Mouse (Mus musculus) frontal cortex, postnatal 14 days (tissue): ENCODE data around the gene Csdc2.

Experiments used
- DNase-seq, 2 experiments: peaks; one replicate each; pipeline ENCODE4 v3.0.0; 2022; ENCODE audit warnings: low spot score in 2 of 2

Csdc2 gene

GRCm38 (mm10) chr15:81925760-81926445, 10.7 kb upstream of the Csdc2 start, which contains the start of gene Polr3h:
TSS of gene Polr3h (minus strand) at chr15:81926240.
- DNase-seq, result peak; percentile 92 to 93

GRCm38 (mm10) chr15:81926446-81926822, 10.1 kb upstream of the Csdc2 start:
- no peak for DNase-seq

DNA sequence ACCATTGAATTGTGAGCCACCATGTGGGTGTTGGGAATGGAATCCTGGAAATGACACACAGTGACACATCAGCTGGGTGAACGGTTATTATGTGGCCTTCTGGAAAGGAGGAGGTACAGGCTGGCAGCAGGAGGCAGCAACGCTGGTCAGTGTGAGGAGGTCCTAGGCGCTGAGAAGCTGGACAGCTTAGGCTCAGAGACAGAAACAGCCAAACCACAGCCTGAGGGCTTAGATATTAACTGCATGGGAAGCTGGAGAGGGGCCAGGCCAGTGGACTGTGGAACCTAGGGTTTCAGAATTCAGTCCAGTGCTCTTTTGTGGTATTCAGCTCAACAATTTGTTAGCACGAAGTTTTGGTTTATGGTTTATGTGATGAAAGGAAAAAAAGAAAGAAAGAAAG, 8.8 kb upstream of the Csdc2 start:
- no peak for DNase-seq

- DNase-seq, result no peak
Observed at GRCm38 (mm10) chr15:81928277-81928676, 8.3 kb upstream of the Csdc2 start.

GRCm38 (mm10) chr15:81932951-81933470, 3.5 kb upstream of the Csdc2 start:
- no peak for DNase-seq

DNA sequence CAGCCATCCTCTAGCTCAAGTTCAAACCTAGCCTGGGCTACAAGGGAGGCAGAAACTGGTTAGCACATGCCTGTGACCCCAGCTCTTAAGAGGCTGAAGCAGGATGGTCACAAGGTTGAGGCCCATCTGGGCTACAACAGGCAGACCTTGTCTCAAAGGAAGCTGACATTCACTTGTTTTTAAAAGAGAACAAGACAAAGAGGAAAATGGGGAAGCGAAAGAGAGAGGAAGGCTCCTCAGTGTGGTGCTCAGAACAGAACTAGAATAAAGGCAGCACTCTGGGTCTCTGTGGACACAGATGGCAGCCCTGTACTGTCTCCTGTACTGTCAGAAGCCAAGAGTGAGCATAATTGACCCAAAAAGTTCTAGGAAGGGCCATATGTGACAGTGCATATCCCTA, 2.6 kb upstream of the Csdc2 start:
- DNase-seq, result no peak

DNA sequence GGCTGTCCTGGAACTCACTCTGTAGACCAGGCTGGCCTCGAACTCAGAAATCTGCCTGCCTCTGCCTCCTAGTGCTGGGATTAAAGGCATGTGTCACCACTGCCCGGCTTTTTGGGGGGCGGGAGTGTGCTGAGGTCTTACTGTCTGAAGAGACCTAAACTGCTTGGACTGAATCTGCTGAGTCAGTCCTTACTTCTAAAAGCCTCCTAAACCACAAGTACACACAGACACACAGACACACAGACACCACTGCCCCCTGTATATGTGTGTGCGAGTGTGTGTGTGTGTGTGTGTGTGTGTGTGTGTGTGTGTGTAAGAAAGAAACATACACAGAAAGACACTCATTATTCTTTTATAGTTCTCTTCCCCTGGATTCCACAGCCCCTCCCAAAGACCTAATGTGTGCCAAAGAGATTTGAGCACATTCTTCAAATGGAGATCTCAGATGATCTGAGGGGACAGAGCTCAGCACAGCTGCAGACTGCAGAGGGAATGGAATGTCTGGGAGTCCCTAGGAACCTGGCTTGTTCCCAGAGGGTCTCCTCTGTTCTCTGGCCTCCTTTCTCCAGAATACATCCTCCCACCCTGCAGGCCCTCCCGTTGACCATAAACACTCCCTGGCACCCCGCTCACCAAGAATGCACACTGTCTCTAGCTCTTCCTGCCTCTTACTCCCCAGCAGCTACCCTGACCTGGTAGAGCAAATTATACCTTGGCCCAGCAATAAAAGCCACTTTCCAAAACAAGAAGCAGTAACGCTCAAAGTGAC, 506 bp upstream of the Csdc2 start:
- DNase-seq, result no peak

DNA sequence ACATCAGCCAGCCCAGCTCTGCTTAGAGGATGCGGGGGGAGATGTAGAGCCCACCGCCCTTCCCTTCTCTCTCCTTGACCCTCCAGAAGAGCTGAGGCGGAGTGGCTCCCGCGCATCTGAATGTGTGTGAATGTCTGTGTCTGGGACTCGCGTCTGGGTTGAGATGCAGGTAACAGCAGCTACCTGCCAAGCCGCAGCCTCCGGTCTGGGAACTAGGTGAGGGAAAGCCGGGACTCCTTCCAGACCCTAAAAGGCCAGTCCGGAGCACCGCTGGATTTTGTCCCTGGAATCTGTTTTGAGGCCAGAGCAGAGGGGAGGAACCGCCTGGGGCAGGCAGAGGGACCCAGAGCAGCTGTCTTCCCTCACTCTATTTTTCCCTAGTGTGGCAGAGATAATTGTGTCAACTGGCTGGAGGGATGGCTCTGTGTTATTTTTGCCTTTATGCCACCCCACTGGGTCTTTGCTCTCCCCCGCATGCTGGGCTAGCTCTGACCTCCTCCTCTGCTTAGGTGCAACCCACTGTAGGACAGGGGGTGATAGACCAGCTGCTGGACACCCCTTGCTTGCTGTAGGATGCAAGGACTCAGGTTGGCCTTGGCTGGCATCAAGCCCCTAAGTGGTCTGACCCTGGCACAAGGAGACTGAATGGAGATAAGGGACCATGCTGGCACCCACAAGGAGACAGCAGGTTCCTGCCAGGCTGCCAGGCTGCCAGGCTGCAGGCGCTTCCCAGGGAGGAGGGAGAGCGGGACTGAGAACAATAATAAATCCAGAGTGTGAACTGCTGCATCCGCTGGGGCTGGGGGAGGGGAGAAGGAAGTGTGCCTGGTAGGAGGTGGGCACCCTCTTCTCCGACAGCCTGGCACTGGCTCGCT, 776 bp downstream of the Csdc2 start:
- DNase-seq, result peak; percentile 67 to 68

DNA sequence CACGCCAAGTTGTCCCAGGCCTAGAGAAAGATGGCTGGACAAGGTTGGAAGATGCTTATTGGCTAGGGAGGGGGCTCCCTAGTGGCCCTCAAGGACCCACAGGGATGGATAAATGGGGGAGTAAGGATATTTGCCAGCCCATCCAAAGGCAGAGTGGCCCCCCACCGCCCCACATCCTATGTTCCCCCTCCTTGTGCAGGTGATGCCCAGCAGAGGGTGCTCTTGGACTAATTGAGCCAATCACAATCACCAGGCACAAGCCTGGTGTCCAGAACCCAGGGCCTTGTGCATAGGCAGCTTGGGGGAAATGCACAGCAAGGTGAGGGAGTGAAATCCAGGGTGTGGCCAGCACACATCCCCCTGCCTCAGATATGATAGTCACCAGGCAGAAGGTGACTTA, 1.7 kb downstream of the Csdc2 start:
- DNase-seq, result no peak

DNA sequence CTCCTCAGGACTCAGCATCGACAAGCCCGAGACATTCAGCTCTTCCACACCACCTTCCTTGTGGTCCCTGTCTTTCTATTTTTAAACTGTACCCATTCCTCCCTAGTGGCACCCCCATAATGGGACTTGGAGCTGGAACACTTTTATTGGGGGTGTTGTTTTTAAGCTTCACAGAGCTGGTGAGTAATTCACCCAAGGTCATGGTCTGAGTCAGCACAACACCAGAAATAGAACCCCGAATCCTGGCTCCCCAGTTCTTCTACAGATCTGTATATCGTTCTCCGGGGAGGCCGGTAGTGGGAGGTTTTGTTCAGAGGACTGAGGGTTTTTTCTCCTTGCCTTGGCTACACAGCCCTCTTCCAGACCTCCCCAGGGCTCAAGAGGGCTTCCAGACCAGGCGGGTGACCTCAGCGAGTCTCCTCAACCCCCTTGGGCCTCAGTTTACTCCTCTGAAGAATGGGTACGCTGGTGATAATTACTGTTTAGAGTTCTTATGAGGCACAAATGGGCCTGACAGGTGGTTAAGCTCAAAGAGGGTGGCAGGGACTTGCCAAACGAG, 2.7 kb downstream of the Csdc2 start:
- no peak for DNase-seq

- DNase-seq, result no peak
Observed at GRCm38 (mm10) chr15:81939774-81940173, 3.2 kb downstream of the Csdc2 start.

DNA sequence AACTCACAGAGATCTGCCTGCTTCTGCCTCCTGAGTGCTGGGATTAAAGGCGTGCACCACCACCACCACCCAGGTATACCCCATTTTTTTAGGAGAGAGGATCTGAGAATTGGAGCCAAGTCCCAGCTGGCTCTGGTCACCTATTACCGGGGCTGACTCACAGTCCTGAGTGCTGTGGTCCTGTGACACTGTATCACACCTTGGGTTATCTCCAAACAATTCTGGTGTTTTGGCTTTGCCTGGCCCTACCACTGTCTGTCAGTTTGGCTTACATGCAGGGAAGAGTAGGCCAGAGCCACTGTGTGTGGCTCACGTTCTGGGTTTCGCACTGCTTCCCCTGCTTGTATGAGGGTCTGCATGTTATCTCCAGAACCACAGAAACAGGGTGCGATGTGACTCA, 3.7 kb downstream of the Csdc2 start:
- DNase-seq, result no peak

DNA sequence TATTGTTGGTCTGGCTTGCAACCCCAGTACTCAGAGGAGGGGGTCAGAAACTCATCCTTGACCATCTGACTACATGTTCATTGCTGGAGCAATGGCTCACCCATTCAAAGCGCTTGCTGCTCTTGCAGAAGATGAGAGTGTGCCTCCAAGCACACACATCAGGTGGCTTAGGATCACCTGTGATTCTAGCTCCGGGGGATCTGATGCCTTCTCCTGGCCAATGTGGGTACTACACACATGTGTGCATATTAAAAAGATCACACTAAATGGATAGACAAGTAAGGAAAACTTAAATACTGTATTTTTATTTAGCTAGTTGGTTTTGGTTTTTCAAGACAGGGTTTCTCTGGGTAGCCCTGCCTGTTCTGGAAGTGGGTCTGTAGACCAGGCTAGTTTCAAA, 4.5 kb downstream of the Csdc2 start:
- DNase-seq, result no peak

DNA sequence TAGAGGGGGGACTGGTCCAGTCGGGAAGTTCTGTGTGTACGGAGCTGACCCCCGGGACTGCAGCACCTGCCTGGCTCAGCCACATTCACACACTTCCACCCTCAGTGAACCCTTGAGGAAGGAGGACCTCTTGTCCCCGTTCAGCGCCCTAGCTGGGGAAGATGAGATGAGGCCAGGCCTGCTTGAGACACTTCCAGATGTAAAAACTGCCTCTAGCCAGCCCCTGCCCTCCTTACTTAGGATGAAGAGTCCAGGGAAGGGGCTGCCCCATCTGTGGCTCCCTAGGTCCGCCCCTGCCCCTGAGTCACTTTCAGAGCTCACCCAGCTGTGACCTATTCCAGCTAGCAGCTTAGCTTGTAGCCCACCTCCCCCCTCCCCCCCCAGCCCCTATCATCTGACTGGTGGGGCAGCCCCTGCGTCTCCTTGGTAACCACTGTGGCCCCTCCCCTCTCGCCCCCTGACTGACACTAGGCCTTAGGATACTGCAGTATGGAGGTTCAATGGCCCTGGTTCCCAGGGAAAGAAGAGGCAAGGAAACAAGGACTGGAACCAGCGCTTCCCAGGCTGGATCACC, 6.7 kb downstream of the Csdc2 start:
- DNase-seq, result no peak

DNA sequence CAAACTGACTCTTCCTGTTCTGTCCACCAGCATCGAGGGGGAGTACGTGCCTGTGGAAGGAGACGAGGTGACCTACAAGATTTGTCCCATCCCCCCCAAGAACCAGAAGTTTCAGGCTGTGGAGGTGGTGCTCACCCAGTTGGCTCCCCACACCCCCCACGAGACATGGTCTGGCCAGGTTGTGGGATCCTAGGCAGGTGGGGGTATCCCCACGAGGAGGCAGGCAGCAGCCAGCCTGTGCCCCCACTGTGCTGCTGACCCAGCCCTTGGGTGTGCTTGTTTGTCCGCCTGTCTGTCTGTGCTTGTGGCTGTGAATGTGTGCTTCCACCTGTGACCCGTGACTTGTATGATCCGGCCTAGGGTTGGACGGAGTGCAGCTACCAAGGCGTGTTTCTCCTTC, 12.5 kb downstream of the Csdc2 start:
- DNase-seq, result no peak

- no peak for DNase-seq
Observed at GRCm38 (mm10) chr15:81949476-81950131, 13.0 kb downstream of the Csdc2 start.

GRCm38 (mm10) chr15:81950716-81951115, 14.2 kb downstream of the Csdc2 start:
- DNase-seq, result no peak

- DNase-seq, result no peak
Observed at GRCm38 (mm10) chr15:81951159-81951558, 14.6 kb downstream of the Csdc2 start.

GRCm38 (mm10) chr15:81952310-81952709, 15.8 kb downstream of the Csdc2 start:
- DNase-seq, result no peak

- DNase-seq, result no peak
Observed at GRCm38 (mm10) chr15:81954151-81954583, 17.6 kb downstream of the Csdc2 start.

DNA sequence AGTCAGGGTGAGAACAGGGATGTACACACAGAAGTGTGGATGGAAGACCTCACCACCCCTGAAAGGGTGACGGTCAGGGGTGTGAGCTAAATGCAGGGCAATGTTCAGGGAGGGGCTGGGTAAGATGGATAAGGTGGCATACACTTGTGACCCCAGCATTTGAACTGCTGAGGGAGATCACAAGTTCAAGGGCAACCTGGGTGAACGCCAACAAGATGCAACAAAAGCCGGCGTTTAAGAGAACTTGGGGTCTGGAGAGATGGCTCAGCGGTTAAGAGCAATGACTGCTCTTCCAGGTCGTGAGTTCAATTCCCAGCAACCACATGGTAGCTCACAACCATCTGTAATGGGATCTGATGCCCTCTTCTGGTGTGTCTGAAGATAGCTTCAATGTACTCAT, 18.2 kb downstream of the Csdc2 start:
- no peak for DNase-seq
